Mouse (Mus musculus): ENCODE results near the gene Gm44973.
A peak's percentile ranks its signal among the peaks of the same experiment; 100 is the strongest.
"Not testable (repeated sequence)": the region's sequence is repeated elsewhere in the genome, so short reads cannot be mapped to it uniquely, and the experiment has no call there.

The Gm44973 gene

GRCm38 (mm10) chr7:5051193-5052192 lies 36.2 kb downstream of the Gm44973 start, which contains the start of gene Zfp580:
TSS of gene Zfp580 (plus strand) at chr7:5051538.
- no peak for DNase-seq (ENCODE audit: low read depth)

GRCm38 (mm10) chr7:5052438-5052837 lies 37.1 kb downstream of the Gm44973 start:
- no peak for DNase-seq (ENCODE audit: low read depth)

- no peak for DNase-seq (ENCODE audit: low read depth)
Observed at GRCm38 (mm10) chr7:5052931-5053343, 37.6 kb downstream of the Gm44973 start.

GRCm38 (mm10) chr7:5053456-5054179 lies 38.3 kb downstream of the Gm44973 start:
- no peak for DNase-seq (ENCODE audit: low read depth)

GRCm38 (mm10) chr7:5056651-5057263 lies 41.5 kb downstream of the Gm44973 start:
- DNase-seq (ENCODE audit: low read depth): no peak

GRCm38 (mm10) chr7:5057381-5057780 lies 42.1 kb downstream of the Gm44973 start:
- no peak for DNase-seq (ENCODE audit: low read depth)

- no peak for DNase-seq (ENCODE audit: low read depth)
Observed at GRCm38 (mm10) chr7:5057804-5058203, 42.5 kb downstream of the Gm44973 start.

GRCm38 (mm10) chr7:5058631-5059030 lies 43.3 kb downstream of the Gm44973 start:
- DNase-seq (ENCODE audit: low read depth): no peak

GRCm38 (mm10) chr7:5059421-5059820 lies 44.1 kb downstream of the Gm44973 start:
- DNase-seq (ENCODE audit: low read depth): no peak

- peak; percentile 67 for DNase-seq (ENCODE audit: low read depth)
Observed at GRCm38 (mm10) chr7:5060239-5060731, 45.0 kb downstream of the Gm44973 start.

- peak; percentile 98 for DNase-seq (ENCODE audit: low read depth)
Observed at GRCm38 (mm10) chr7:5060944-5061773, 45.9 kb downstream of the Gm44973 start.

GRCm38 (mm10) chr7:5061774-5062359 lies 46.6 kb downstream of the Gm44973 start, which contains the start of gene U2af2:
TSS of gene U2af2 (plus strand) at chr7:5062143.
- DNase-seq (ENCODE audit: low read depth): peak; percentile 67

GRCm38 (mm10) chr7:5062360-5063001 lies 47.2 kb downstream of the Gm44973 start:
- peak; percentile 72 for DNase-seq (ENCODE audit: low read depth)

- no peak for DNase-seq (ENCODE audit: low read depth)
Observed at GRCm38 (mm10) chr7:5064886-5065285, 49.6 kb downstream of the Gm44973 start.

GRCm38 (mm10) chr7:5073586-5073985 lies 58.3 kb downstream of the Gm44973 start:
- peak; percentile 59 for DNase-seq (ENCODE audit: low read depth)

GRCm38 (mm10) chr7:5074984-5075383 lies 59.7 kb downstream of the Gm44973 start:
- DNase-seq (ENCODE audit: low read depth): no peak

- DNase-seq (ENCODE audit: low read depth): peak; percentile 56
Observed at GRCm38 (mm10) chr7:5076931-5077330, 61.6 kb downstream of the Gm44973 start.

- not testable (repeated sequence) for DNase-seq (ENCODE audit: low read depth)
Observed at GRCm38 (mm10) chr7:5079365-5080009, 64.2 kb downstream of the Gm44973 start.

- peak; percentile 91 for DNase-seq (ENCODE audit: low read depth)
Observed at GRCm38 (mm10) chr7:5080010-5080751, 64.9 kb downstream of the Gm44973 start, which contains the start of gene Epn1. TSS of gene Epn1 (plus strand) at chr7:5080235.
